Mouse (Mus musculus): Measurements from ENCODE around the gene Rfc4. TPM values are rescaled to one million over a fixed set of nuclear protein-coding genes. Genes with fewer than 3 reads are reported as not detected.

The Rfc4 gene
- polyA plus RNA-seq, 1 experiment, result 0.63 TPM

- H3K4me1 ChIP-seq (ENCODE audit: control insufficient read depth, insufficient read depth, insufficient read length), result no peaks in the 10 kb centered on the region; the same call in 1 of the 2 replicates
- TF ChIP-seq CTCF (IDR thresholded peaks at IDR 0.05; ENCODE audit: extremely low read depth, insufficient read depth, insufficient read length, insufficient replicate concordance), result no peak
- TF ChIP-seq POLR2A (IDR thresholded peaks at IDR 0.05; ENCODE audit: low read depth, low read length), result no peak
- DNase-seq (ENCODE audit: low read depth in 1 of 2, low spot score in 2 of 2), result no peak
- WGBS, result 93% methylated on average over 1 of the region's 1 CpGs
- no peaks in the 10 kb centered on the region for H3K27me3 ChIP-seq (ENCODE audit: control insufficient read depth, insufficient read depth, low read length)
- no peaks in the 10 kb centered on the region for H3K36me3 ChIP-seq (ENCODE audit: control insufficient read depth, insufficient read depth, low read length)
- no peak overlapping the region for H3K4me3 ChIP-seq (ENCODE audit: extremely low read depth, insufficient read depth, insufficient read length)
- H3K27ac ChIP-seq (ENCODE audit: insufficient read depth, low read length), result no peak overlapping the region
Measured at GRCm38 (mm10) chr16:23166646-23167045, 39.1 kb upstream of the Rfc4 start.

GRCm38 (mm10) chr16:23165441-23165840, 37.9 kb upstream of the Rfc4 start:
- H3K36me3 ChIP-seq (ENCODE audit: control insufficient read depth, insufficient read depth, low read length), result no peaks in the 10 kb centered on the region
- peak; percentile 22; the same call in 1 of the 2 replicates for TF ChIP-seq CTCF (IDR thresholded peaks at IDR 0.05; ENCODE audit: extremely low read depth, insufficient read depth, insufficient read length, insufficient replicate concordance)
- no peak for TF ChIP-seq POLR2A (IDR thresholded peaks at IDR 0.05; ENCODE audit: low read depth, low read length)
- H3K4me1 ChIP-seq (ENCODE audit: control insufficient read depth, insufficient read depth, insufficient read length), result no peaks in the 10 kb centered on the region; the same call in 1 of the 2 replicates
- no peak overlapping the region for H3K27ac ChIP-seq (ENCODE audit: insufficient read depth, low read length)
- DNase-seq (ENCODE audit: low read depth in 1 of 2, low spot score in 2 of 2), result peak; percentile 45 to 62
- no peak overlapping the region for H3K4me3 ChIP-seq (ENCODE audit: extremely low read depth, insufficient read depth, insufficient read length)
- 35% methylated on average over 9 of the region's 9 CpGs for WGBS
- no peaks in the 10 kb centered on the region for H3K27me3 ChIP-seq (ENCODE audit: control insufficient read depth, insufficient read depth, low read length)

- Histone ChIP-seq H3K4me3 (ENCODE audit: extremely low read depth, insufficient read depth, insufficient read length) (no peak overlapping the region), H3K36me3 (ENCODE audit: control insufficient read depth, insufficient read depth, low read length) (no peaks in the 10 kb centered on the region), H3K27ac (ENCODE audit: insufficient read depth, low read length) (no peak overlapping the region), H3K27me3 (ENCODE audit: control insufficient read depth, insufficient read depth, low read length) (no peaks in the 10 kb centered on the region), H3K4me1 (ENCODE audit: control insufficient read depth, insufficient read depth, insufficient read length) (no peaks in the 10 kb centered on the region; the same call in 1 of the 2 replicates)
- no peak for DNase-seq (ENCODE audit: low read depth in 1 of 2, low spot score in 2 of 2)
- TF ChIP-seq CTCF (IDR thresholded peaks at IDR 0.05; ENCODE audit: extremely low read depth, insufficient read depth, insufficient read length, insufficient replicate concordance), result no peak
- no peak for TF ChIP-seq POLR2A (IDR thresholded peaks at IDR 0.05; ENCODE audit: low read depth, low read length)
- WGBS, result 82% methylated on average over 6 of the region's 6 CpGs
Measured at GRCm38 (mm10) chr16:23164443-23164842, 36.9 kb upstream of the Rfc4 start.

GRCm38 (mm10) chr16:23162116-23162515, 34.6 kb upstream of the Rfc4 start:
- H3K36me3 ChIP-seq (ENCODE audit: control insufficient read depth, insufficient read depth, low read length), result no peaks in the 10 kb centered on the region
- H3K4me1 ChIP-seq (ENCODE audit: control insufficient read depth, insufficient read depth, insufficient read length), result no peaks in the 10 kb centered on the region; the same call in 1 of the 2 replicates
- H3K27me3 ChIP-seq (ENCODE audit: control insufficient read depth, insufficient read depth, low read length), result no peaks in the 10 kb centered on the region
- 22% methylated on average over 3 of the region's 3 CpGs for WGBS
- TF ChIP-seq CTCF (IDR thresholded peaks at IDR 0.05; ENCODE audit: extremely low read depth, insufficient read depth, insufficient read length, insufficient replicate concordance) (no peak), POLR2A (IDR thresholded peaks at IDR 0.05; ENCODE audit: low read depth, low read length) (no peak)
- no peak overlapping the region for H3K27ac ChIP-seq (ENCODE audit: insufficient read depth, low read length)
- no peak for DNase-seq (ENCODE audit: low read depth in 1 of 2, low spot score in 2 of 2)
- no peak overlapping the region for H3K4me3 ChIP-seq (ENCODE audit: extremely low read depth, insufficient read depth, insufficient read length)

GRCm38 (mm10) chr16:23159749-23160148, 32.2 kb upstream of the Rfc4 start:
- no peak for DNase-seq (ENCODE audit: low read depth in 1 of 2, low spot score in 2 of 2)
- no peak overlapping the region for H3K27ac ChIP-seq (ENCODE audit: insufficient read depth, low read length)
- TF ChIP-seq POLR2A (IDR thresholded peaks at IDR 0.05; ENCODE audit: low read depth, low read length) (no peak), CTCF (IDR thresholded peaks at IDR 0.05; ENCODE audit: extremely low read depth, insufficient read depth, insufficient read length, insufficient replicate concordance) (no peak)
- whole genome bisulfite sequencing, result 46% methylated on average over 2 of the region's 2 CpGs
- no peaks in the 10 kb centered on the region for H3K36me3 ChIP-seq (ENCODE audit: control insufficient read depth, insufficient read depth, low read length)
- H3K4me3 ChIP-seq (ENCODE audit: extremely low read depth, insufficient read depth, insufficient read length), result no peak overlapping the region
- H3K27me3 ChIP-seq (ENCODE audit: control insufficient read depth, insufficient read depth, low read length), result no peaks in the 10 kb centered on the region
- H3K4me1 ChIP-seq (ENCODE audit: control insufficient read depth, insufficient read depth, insufficient read length), result no peaks in the 10 kb centered on the region

GRCm38 (mm10) chr16:23158957-23159356, 31.4 kb upstream of the Rfc4 start:
- TF ChIP-seq CTCF (IDR thresholded peaks at IDR 0.05; ENCODE audit: extremely low read depth, insufficient read depth, insufficient read length, insufficient replicate concordance) (no peak), POLR2A (IDR thresholded peaks at IDR 0.05; ENCODE audit: low read depth, low read length) (no peak)
- WGBS, result 80% methylated on average over 2 of the region's 2 CpGs
- Histone ChIP-seq H3K36me3 (ENCODE audit: control insufficient read depth, insufficient read depth, low read length) (no peaks in the 10 kb centered on the region), H3K4me3 (ENCODE audit: extremely low read depth, insufficient read depth, insufficient read length) (no peak overlapping the region), H3K4me1 (ENCODE audit: control insufficient read depth, insufficient read depth, insufficient read length) (no peaks in the 10 kb centered on the region), H3K27ac (ENCODE audit: insufficient read depth, low read length) (no peak overlapping the region), H3K27me3 (ENCODE audit: control insufficient read depth, insufficient read depth, low read length) (no peaks in the 10 kb centered on the region)
- DNase-seq (ENCODE audit: low read depth in 1 of 2, low spot score in 2 of 2), result no peak

GRCm38 (mm10) chr16:23158292-23158691, 30.8 kb upstream of the Rfc4 start:
- H3K36me3 ChIP-seq (ENCODE audit: control insufficient read depth, insufficient read depth, low read length), result no peaks in the 10 kb centered on the region
- 93% methylated on average over 7 of the region's 7 CpGs for WGBS
- no peak for TF ChIP-seq POLR2A (IDR thresholded peaks at IDR 0.05; ENCODE audit: low read depth, low read length)
- TF ChIP-seq CTCF (IDR thresholded peaks at IDR 0.05; ENCODE audit: extremely low read depth, insufficient read depth, insufficient read length, insufficient replicate concordance), result no peak
- DNase-seq (ENCODE audit: low read depth in 1 of 2, low spot score in 2 of 2), result no peak
- no peaks in the 10 kb centered on the region for H3K27me3 ChIP-seq (ENCODE audit: control insufficient read depth, insufficient read depth, low read length)
- no peak overlapping the region for H3K27ac ChIP-seq (ENCODE audit: insufficient read depth, low read length)
- no peaks in the 10 kb centered on the region for H3K4me1 ChIP-seq (ENCODE audit: control insufficient read depth, insufficient read depth, insufficient read length)
- no peak overlapping the region for H3K4me3 ChIP-seq (ENCODE audit: extremely low read depth, insufficient read depth, insufficient read length)

Measured in spleen, adult 2 months (tissue).